Mouse (Mus musculus) ovary, adult 18-20 months (tissue): Measurements from ENCODE around the gene Ccin.

Source experiments
- DNase-seq: peaks from one replicate; pipeline ENCODE4 v3.0.0; 2022; ENCODE audit warnings: low spot score, mixed read lengths

The Ccin gene

GRCm38 (mm10) chr4:43974914-43975616 lies 8.2 kb upstream of the Ccin start:
- no peak for DNase-seq

GRCm38 (mm10) chr4:43976223-43976740 lies 7.0 kb upstream of the Ccin start:
- no peak for DNase-seq

- DNase-seq, result peak; percentile 57
Observed at GRCm38 (mm10) chr4:43978521-43979443, 4.5 kb upstream of the Ccin start.

- DNase-seq, result no peak
Observed at GRCm38 (mm10) chr4:43979746-43980145, 3.5 kb upstream of the Ccin start.

- DNase-seq, result no peak
Observed at GRCm38 (mm10) chr4:43980236-43980635, 3.0 kb upstream of the Ccin start.

GRCm38 (mm10) chr4:43980846-43981245 lies 2.4 kb upstream of the Ccin start:
- no peak for DNase-seq

GRCm38 (mm10) chr4:43981251-43981650 lies 2.0 kb upstream of the Ccin start:
- no peak for DNase-seq

- peak; percentile 82 for DNase-seq
Observed at GRCm38 (mm10) chr4:43982053-43982732, 1.1 kb upstream of the Ccin start.

- no peak for DNase-seq
Observed at GRCm38 (mm10) chr4:43983756-43984155, 473 bp downstream of the Ccin start.

- no peak for DNase-seq
Observed at GRCm38 (mm10) chr4:43984326-43984725, 1.0 kb downstream of the Ccin start.

GRCm38 (mm10) chr4:43988976-43989375 lies 5.7 kb downstream of the Ccin start:
- DNase-seq, result no peak

- no peak for DNase-seq
Observed at GRCm38 (mm10) chr4:43993072-43993471, 9.8 kb downstream of the Ccin start.

GRCm38 (mm10) chr4:43994342-43994741 lies 11.1 kb downstream of the Ccin start:
- DNase-seq, result no peak

- no peak for DNase-seq
Observed at GRCm38 (mm10) chr4:44003622-44004021, 20.3 kb downstream of the Ccin start.

GRCm38 (mm10) chr4:44004126-44004525 lies 20.8 kb downstream of the Ccin start, which contains the start of gene Clta:
Clta (plus strand) TSS chr4:44004452.
- no peak for DNase-seq

GRCm38 (mm10) chr4:44004623-44005409 lies 21.5 kb downstream of the Ccin start:
- DNase-seq, result no peak

GRCm38 (mm10) chr4:44010176-44010575 lies 26.9 kb downstream of the Ccin start:
- no peak for DNase-seq

- no peak for DNase-seq
Observed at GRCm38 (mm10) chr4:44010893-44011292, 27.6 kb downstream of the Ccin start.

- DNase-seq, result no peak
Observed at GRCm38 (mm10) chr4:44011799-44012198, 28.5 kb downstream of the Ccin start.

GRCm38 (mm10) chr4:44012376-44013367 lies 29.4 kb downstream of the Ccin start:
- peak; percentile 92 for DNase-seq
